8 mouse cellular contexts compared by ENCODE assay signal in genomic region chr5:45292383-45292782, GRCm38 (mm10).
DNase-seq lines count a peak whose midpoint lies in the region; ATAC-seq lines count a peak whose summit lies in the region.
"Had no signal": no experiment of that assay in that cellular context is flagged by ENCODE, and none has a peak within 500 bp of the region (broad histone marks: within the 10 kb centered on the region; RNA-seq: fewer than 3 reads in every experiment).

No protein-coding gene starts in this region.

- H3K4me2 ChIP-seq in embryonic facial prominence, embryonic 14.5 days (ENCODE audit: low read depth, low read length): no peak overlapping the region
- H3K4me2 ChIP-seq in kidney, embryonic 16.5 days (replicated peaks; ENCODE audit: low read depth, low read length): no peak overlapping the region
- H3K4me2 ChIP-seq: limb, embryonic 12.5 days had no signal

- H3K27me3 ChIP-seq in embryonic facial prominence, embryonic 14.5 days (replicated peaks; ENCODE audit: control insufficient read depth, insufficient read depth, low read length): no peaks in the 10 kb centered on the region
- no peaks in the 10 kb centered on the region for H3K27me3 ChIP-seq in kidney, embryonic 16.5 days (ENCODE audit: insufficient read depth, low read length)
- H3K27me3 ChIP-seq: limb, embryonic 12.5 days had no signal

- no peak overlapping the region for H3K27ac ChIP-seq in embryonic facial prominence, embryonic 14.5 days (replicated peaks; ENCODE audit: low read depth, low read length)
- no peak overlapping the region; the same call in 1 of the 2 replicates for H3K27ac ChIP-seq in kidney, embryonic 16.5 days (ENCODE audit: low read length)
- H3K27ac ChIP-seq: limb, embryonic 12.5 days had no signal

- ATAC-seq in embryonic facial prominence, embryonic 14.5 days (ENCODE audit: low read depth): no peak
- peak; percentile 79 for ATAC-seq in kidney, embryonic 16.5 days (ENCODE audit: low FRiP score, low TSS enrichment)
- peak; percentile 55 for ATAC-seq in megakaryocyte, adult 5-6 weeks (ENCODE audit: poor library complexity, severe bottlenecking)

- no peaks in the 10 kb centered on the region for H3K36me3 ChIP-seq in embryonic facial prominence, embryonic 14.5 days (ENCODE audit: control insufficient read depth, insufficient read depth, low read length)
- H3K36me3 ChIP-seq in kidney, embryonic 16.5 days (ENCODE audit: insufficient read depth, low read length): no peaks in the 10 kb centered on the region
- H3K36me3 ChIP-seq: limb, embryonic 12.5 days had no signal

- no peaks in the 10 kb centered on the region for H3K4me1 ChIP-seq in embryonic facial prominence, embryonic 14.5 days (ENCODE audit: control insufficient read depth, insufficient read depth, low read length)
- H3K4me1 ChIP-seq in kidney, embryonic 16.5 days (ENCODE audit: insufficient read depth, low read length): no peaks in the 10 kb centered on the region
- H3K4me1 ChIP-seq: limb, embryonic 12.5 days had no signal

- no peak overlapping the region for H3K9ac ChIP-seq in embryonic facial prominence, embryonic 14.5 days (ENCODE audit: low read depth, low read length)
- H3K9ac ChIP-seq in kidney, embryonic 16.5 days (replicated peaks; ENCODE audit: low read length): no peak overlapping the region
- H3K9ac ChIP-seq: limb, embryonic 12.5 days had no signal

- no peak overlapping the region for H3K4me3 ChIP-seq in embryonic facial prominence, embryonic 14.5 days (ENCODE audit: low read depth, low read length)
- H3K4me3 ChIP-seq in kidney, embryonic 16.5 days (ENCODE audit: low read length): no peak overlapping the region
- H3K4me3 ChIP-seq: limb, embryonic 12.5 days had no signal

- peak; percentile 87 to 93 for DNase-seq in adrenal gland, adult (ENCODE audit: inconsistent age in 2 of 2, low spot score in 1 of 2)
- peak; percentile 46 for DNase-seq in embryonic facial prominence, embryonic 14.5 days (ENCODE audit: low spot score)
- DNase-seq in layer of hippocampus, postnatal 14 days (ENCODE audit: low spot score in 2 of 2): no peak
- no peak for DNase-seq in layer of hippocampus, postnatal 10 days (ENCODE audit: low spot score in 2 of 2)
- DNase-seq in cerebellum, adult 18-20 months: no peak

- no peaks in the 10 kb centered on the region for H3K9me3 ChIP-seq in embryonic facial prominence, embryonic 14.5 days (ENCODE audit: control insufficient read depth, low read length)
- H3K9me3 ChIP-seq in kidney, embryonic 16.5 days (ENCODE audit: low read length): no peaks in the 10 kb centered on the region
- H3K9me3 ChIP-seq: limb, embryonic 12.5 days had no signal

- 70% methylated on average over 1 of the region's 1 CpGs for WGBS in embryonic facial prominence, embryonic 14.5 days
- WGBS in kidney, embryonic 16.5 days: 70% methylated on average over 1 of the region's 1 CpGs

Comparison
In these comparisons a context has a peak if more than half of its experiments do, and no peak if none do; other contexts are left out.
1. DNase-seq: peak in adrenal gland, adult (2 of 2) and embryonic facial prominence, embryonic 14.5 days (single experiment); none in layer of hippocampus, postnatal 14 days (0 of 2), layer of hippocampus, postnatal 10 days (0 of 2) and cerebellum, adult 18-20 months (0 of 2).